Mouse (Mus musculus) CD4-positive helper T cell, adult 2 months (primary cell): ENCODE results near the gene Nol10.
"Not testable (repeated sequence)": the region's sequence is repeated elsewhere in the genome, so short reads cannot be mapped to it uniquely, and the experiment has no call there.

Source experiments
- DNase-seq: peaks from one replicate; pipeline ENCODE4 v3.0.0-alpha.2; 2012; ENCODE audit warnings: low read depth, missing footprints, low spot score

The Nol10 gene

GRCm38 (mm10) chr12:17459223-17459622 lies 111.0 kb downstream of the Nol10 start:
- DNase-seq = not testable (repeated sequence)

- no peak for DNase-seq
Measured at GRCm38 (mm10) chr12:17463706-17464105, 115.4 kb downstream of the Nol10 start.

GRCm38 (mm10) chr12:17464550-17464949 lies 116.3 kb downstream of the Nol10 start:
- not testable (repeated sequence) for DNase-seq

GRCm38 (mm10) chr12:17466791-17467190 lies 118.5 kb downstream of the Nol10 start:
- no peak for DNase-seq

- no peak for DNase-seq
Measured at GRCm38 (mm10) chr12:17468359-17468758, 120.1 kb downstream of the Nol10 start.

GRCm38 (mm10) chr12:17469869-17470268 lies 121.6 kb downstream of the Nol10 start:
- no peak for DNase-seq

GRCm38 (mm10) chr12:17470528-17470927 lies 122.3 kb downstream of the Nol10 start:
- DNase-seq = not testable (repeated sequence)

- DNase-seq = peak; percentile 84
Measured at GRCm38 (mm10) chr12:17471405-17471804, 123.1 kb downstream of the Nol10 start.

- no peak for DNase-seq
Measured at GRCm38 (mm10) chr12:17473128-17473527, 124.9 kb downstream of the Nol10 start.

- DNase-seq = no peak
Measured at GRCm38 (mm10) chr12:17473862-17474261, 125.6 kb downstream of the Nol10 start.

GRCm38 (mm10) chr12:17474681-17475080 lies 126.4 kb downstream of the Nol10 start:
- DNase-seq = no peak

GRCm38 (mm10) chr12:17475146-17475545 lies 126.9 kb downstream of the Nol10 start:
- no peak for DNase-seq

- DNase-seq = no peak
Measured at GRCm38 (mm10) chr12:17478196-17478595, 129.9 kb downstream of the Nol10 start.

GRCm38 (mm10) chr12:17478856-17479255 lies 130.6 kb downstream of the Nol10 start:
- no peak for DNase-seq
